Mouse (Mus musculus) right cerebral cortex, postnatal 25 days (tissue): ENCODE measurements at regions not wholly inside any gene's neighbourhood (a gene's known extent, or its start where the extent isn't known, plus 50 kb on each side); places are given as distances from the start of the nearest gene placed in this dataset.

Experiments
- DNase-seq: peaks from one replicate; pipeline ENCODE4 v3.0.0; 2022

GRCm38 (mm10) chr14:97694238-97694637 lies 475.3 kb downstream of the Dach1 start:
- DNase-seq, result no peak

- no peak for DNase-seq
Observed at GRCm38 (mm10) chr14:97684617-97685016, 484.9 kb downstream of the Dach1 start.

- no peak for DNase-seq
Observed at GRCm38 (mm10) chr14:97667806-97668205, 501.8 kb downstream of the Dach1 start.

- DNase-seq, result no peak
Observed at GRCm38 (mm10) chr14:97638187-97638792, 531.3 kb downstream of the Dach1 start.

GRCm38 (mm10) chr14:97611438-97611837 lies 558.1 kb downstream of the Dach1 start:
- DNase-seq, result no peak

- DNase-seq, result no peak
Observed at GRCm38 (mm10) chr14:97596694-97597093, 572.9 kb downstream of the Dach1 start.

- no peak for DNase-seq
Observed at GRCm38 (mm10) chr14:97588611-97589010, 581.0 kb downstream of the Dach1 start.

- DNase-seq, result peak; percentile 30
Observed at GRCm38 (mm10) chr14:97588182-97588581, 581.4 kb downstream of the Dach1 start.

GRCm38 (mm10) chr14:97586962-97587361 lies 582.6 kb downstream of the Dach1 start:
- DNase-seq, result no peak

GRCm38 (mm10) chr14:97570274-97570673 lies 599.3 kb downstream of the Dach1 start:
- no peak for DNase-seq

GRCm38 (mm10) chr14:97560121-97560907 lies 609.3 kb downstream of the Dach1 start:
- DNase-seq, result no peak

GRCm38 (mm10) chr14:97559559-97559958 lies 610.0 kb downstream of the Dach1 start:
- no peak for DNase-seq

GRCm38 (mm10) chr14:97558289-97558688 lies 611.3 kb downstream of the Dach1 start:
- no peak for DNase-seq

GRCm38 (mm10) chr14:97557888-97558287 lies 611.7 kb downstream of the Dach1 start:
- no peak for DNase-seq

- no peak for DNase-seq
Observed at GRCm38 (mm10) chr14:97546276-97546675, 623.3 kb downstream of the Dach1 start.

- DNase-seq, result no peak
Observed at GRCm38 (mm10) chr14:97544307-97544706, 625.3 kb downstream of the Dach1 start.

- no peak for DNase-seq
Observed at GRCm38 (mm10) chr14:97537012-97537411, 632.6 kb downstream of the Dach1 start.

- DNase-seq, result no peak
Observed at GRCm38 (mm10) chr14:97511318-97511717, 658.2 kb downstream of the Dach1 start.

- DNase-seq, result no peak
Observed at GRCm38 (mm10) chr14:97489427-97490347, 679.9 kb downstream of the Dach1 start.

- DNase-seq, result no peak
Observed at GRCm38 (mm10) chr14:97478236-97478635, 691.3 kb downstream of the Dach1 start.

- DNase-seq, result no peak
Observed at GRCm38 (mm10) chr14:97450525-97451235, 718.9 kb downstream of the Dach1 start.

- DNase-seq, result no peak
Observed at GRCm38 (mm10) chr14:97448617-97449016, 720.9 kb downstream of the Dach1 start.

GRCm38 (mm10) chr14:97446793-97447192 lies 722.8 kb downstream of the Dach1 start:
- DNase-seq, result no peak
